Mouse (Mus musculus): ENCODE measurements around the gene Sema5a. TPM values are rescaled to one million over a fixed set of nuclear protein-coding genes. Genes with fewer than 3 reads are reported as not detected.

Sema5a gene
- total RNA-seq, 2 experiments from 2014 or later, result 4.4 to 4.8 TPM

GRCm38 (mm10) chr15:32254806-32255205 lies 10.2 kb downstream of the Sema5a start:
- DNase-seq, result no peak

- DNase-seq, result no peak
These were observed 12.7 kb downstream of the Sema5a start for GRCm38 (mm10) chr15:32257340-32257739.

GRCm38 (mm10) chr15:32257886-32258319 lies 13.3 kb downstream of the Sema5a start:
- peak; percentile 22 for DNase-seq

GRCm38 (mm10) chr15:32259362-32260096 lies 14.9 kb downstream of the Sema5a start:
- no peak for DNase-seq

GRCm38 (mm10) chr15:32260942-32261341 lies 16.3 kb downstream of the Sema5a start:
- DNase-seq, result no peak

GRCm38 (mm10) chr15:32263651-32264050 lies 19.0 kb downstream of the Sema5a start:
- no peak for DNase-seq

GRCm38 (mm10) chr15:32264822-32265377 lies 20.3 kb downstream of the Sema5a start:
- no peak for DNase-seq

- DNase-seq, result no peak
These were observed 20.8 kb downstream of the Sema5a start for GRCm38 (mm10) chr15:32265378-32265934.

GRCm38 (mm10) chr15:32266122-32266820 lies 21.7 kb downstream of the Sema5a start:
- DNase-seq, result no peak

GRCm38 (mm10) chr15:32270106-32270505 lies 25.5 kb downstream of the Sema5a start:
- DNase-seq, result no peak

- DNase-seq, result peak; percentile 28
These were observed 29.3 kb downstream of the Sema5a start for GRCm38 (mm10) chr15:32273925-32274324.

- DNase-seq, result no peak
These were observed 30.4 kb downstream of the Sema5a start for GRCm38 (mm10) chr15:32275020-32275419.

- DNase-seq, result no peak
These were observed 34.0 kb downstream of the Sema5a start for GRCm38 (mm10) chr15:32278600-32278999.

- no peak for DNase-seq
These were observed 36.8 kb downstream of the Sema5a start for GRCm38 (mm10) chr15:32281374-32281773.

GRCm38 (mm10) chr15:32284688-32285087 lies 40.1 kb downstream of the Sema5a start:
- no peak for DNase-seq

GRCm38 (mm10) chr15:32286296-32286695 lies 41.7 kb downstream of the Sema5a start:
- DNase-seq, result no peak

GRCm38 (mm10) chr15:32288480-32288879 lies 43.9 kb downstream of the Sema5a start:
- DNase-seq, result peak; percentile 31

- no peak for DNase-seq
These were observed 46.4 kb downstream of the Sema5a start for GRCm38 (mm10) chr15:32291000-32291399.

GRCm38 (mm10) chr15:32296523-32296922 lies 51.9 kb downstream of the Sema5a start:
- no peak for DNase-seq

- DNase-seq, result no peak
These were observed 52.7 kb downstream of the Sema5a start for GRCm38 (mm10) chr15:32297266-32297665.

- no peak for DNase-seq
These were observed 53.9 kb downstream of the Sema5a start for GRCm38 (mm10) chr15:32298525-32298924.

- no peak for DNase-seq
These were observed 56.4 kb downstream of the Sema5a start for GRCm38 (mm10) chr15:32300991-32301390.

Measured in gastrocnemius, postnatal 25 days (tissue).